In the genomic region with DNA sequence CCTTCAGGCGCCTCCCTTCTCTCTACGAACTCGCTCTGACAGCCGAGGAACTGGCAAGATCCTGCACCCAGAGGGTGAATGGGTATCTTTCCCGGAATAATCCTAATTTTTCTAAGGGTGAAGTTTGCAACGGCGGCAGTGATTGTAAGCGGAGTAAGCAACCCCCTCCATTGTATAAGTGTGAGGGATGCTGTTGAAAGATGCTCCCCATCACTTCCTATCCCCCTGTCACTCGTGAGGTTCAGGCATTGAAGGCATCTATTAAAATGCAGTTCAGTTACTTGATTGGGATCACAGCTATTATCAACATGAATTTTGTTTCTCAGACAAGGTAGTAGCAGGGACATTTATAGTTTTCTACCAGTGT, we compare ENCODE assay signal across 8 mouse cellular contexts. TPM values are rescaled to one million over a fixed set of nuclear protein-coding genes. Genes with fewer than 3 reads are reported as not detected.
A peak's percentile ranks its signal among the peaks of the same experiment; 100 is the strongest.
DNase-seq lines count a peak whose midpoint lies in the region; ATAC-seq lines count a peak whose summit lies in the region.

No protein-coding gene starts in this region.

- peak overlapping the region; percentile 66 for H3K4me3 ChIP-seq in kidney, embryonic 16.5 days (ENCODE audit: low read length)
- H3K4me3 ChIP-seq in embryonic facial prominence, embryonic 10.5 days, result peak overlapping the region; percentile 68
- peak overlapping the region; percentile 62 for H3K4me3 ChIP-seq in hindbrain, embryonic 16.5 days (ENCODE audit: low read length)
- H3K4me3 ChIP-seq in midbrain, embryonic 16.5 days (ENCODE audit: low read depth, low read length), result peak overlapping the region; percentile 56

- peak overlapping the region; percentile 59 for H3K4me2 ChIP-seq in kidney, embryonic 16.5 days (replicated peaks; ENCODE audit: low read depth, low read length)
- H3K4me2 ChIP-seq in hindbrain, embryonic 16.5 days (ENCODE audit: low read length), result peak overlapping the region; percentile 45
- H3K4me2 ChIP-seq in midbrain, embryonic 16.5 days (ENCODE audit: low read length), result peak overlapping the region; percentile 53

- ATAC-seq in kidney, embryonic 16.5 days (ENCODE audit: low FRiP score, low TSS enrichment), result peak; percentile 21; the same call in 1 of the 2 replicates
- peak; percentile 48; the same call in 1 of the 2 replicates for ATAC-seq in hindbrain, embryonic 16.5 days
- ATAC-seq in midbrain, embryonic 16.5 days, result peak; percentile 52

- H3K9me3 ChIP-seq in kidney, embryonic 16.5 days (ENCODE audit: low read length), result no peaks in the 10 kb centered on the region
- H3K9me3 ChIP-seq in embryonic facial prominence, embryonic 10.5 days, result no peaks in the 10 kb centered on the region
- no peaks in the 10 kb centered on the region for H3K9me3 ChIP-seq in hindbrain, embryonic 16.5 days (ENCODE audit: control insufficient read depth, low read length)
- H3K9me3 ChIP-seq in midbrain, embryonic 16.5 days (replicated peaks; ENCODE audit: control insufficient read depth, low read length, poor library complexity, severe bottlenecking), result no peaks in the 10 kb centered on the region

- peak overlapping the region; percentile 68 for H3K9ac ChIP-seq in kidney, embryonic 16.5 days (replicated peaks; ENCODE audit: low read length)
- peak overlapping the region; percentile 62 for H3K9ac ChIP-seq in hindbrain, embryonic 16.5 days (ENCODE audit: low read depth, low read length)
- peak overlapping the region; percentile 65 for H3K9ac ChIP-seq in midbrain, embryonic 16.5 days (ENCODE audit: low read depth, low read length)

- H3K27ac ChIP-seq in kidney, embryonic 16.5 days (ENCODE audit: low read length), result peak overlapping the region; percentile 90; the same call in 1 of the 2 replicates
- H3K27ac ChIP-seq in embryonic facial prominence, embryonic 10.5 days (replicated peaks), result peak overlapping the region; percentile 85; the same call in 1 of the 2 replicates
- peak overlapping the region; percentile 88 for H3K27ac ChIP-seq in hindbrain, embryonic 16.5 days (ENCODE audit: low read depth, low read length)
- peak overlapping the region; percentile 82 for H3K27ac ChIP-seq in midbrain, embryonic 16.5 days (ENCODE audit: low read length)

- no peaks in the 10 kb centered on the region for H3K36me3 ChIP-seq in kidney, embryonic 16.5 days (ENCODE audit: insufficient read depth, low read length)
- peaks cover 4% of the 10 kb centered on the region; the same call in 1 of the 2 replicates for H3K36me3 ChIP-seq in embryonic facial prominence, embryonic 10.5 days (replicated peaks)
- H3K36me3 ChIP-seq in hindbrain, embryonic 16.5 days (ENCODE audit: control insufficient read depth, insufficient read depth, low read length), result no peaks in the 10 kb centered on the region
- no peaks in the 10 kb centered on the region for H3K36me3 ChIP-seq in midbrain, embryonic 16.5 days (ENCODE audit: control insufficient read depth, insufficient read depth, low read length)

- no peaks in the 10 kb centered on the region for H3K27me3 ChIP-seq in kidney, embryonic 16.5 days (ENCODE audit: insufficient read depth, low read length)
- no peaks in the 10 kb centered on the region for H3K27me3 ChIP-seq in embryonic facial prominence, embryonic 10.5 days (replicated peaks; ENCODE audit: low read depth, poor library complexity, severe bottlenecking)
- H3K27me3 ChIP-seq in hindbrain, embryonic 16.5 days (replicated peaks; ENCODE audit: control insufficient read depth, insufficient read depth, low read length), result no peaks in the 10 kb centered on the region
- H3K27me3 ChIP-seq in midbrain, embryonic 16.5 days (ENCODE audit: control insufficient read depth, insufficient read depth, low read depth, low read length), result no peaks in the 10 kb centered on the region

- H3K4me1 ChIP-seq in kidney, embryonic 16.5 days (ENCODE audit: insufficient read depth, low read length), result no peaks in the 10 kb centered on the region
- no peaks in the 10 kb centered on the region for H3K4me1 ChIP-seq in embryonic facial prominence, embryonic 10.5 days
- no peaks in the 10 kb centered on the region for H3K4me1 ChIP-seq in hindbrain, embryonic 16.5 days (ENCODE audit: control insufficient read depth, insufficient read depth, low read depth, low read length)
- H3K4me1 ChIP-seq in midbrain, embryonic 16.5 days (ENCODE audit: control insufficient read depth, insufficient read depth, low read length), result peaks cover 4% of the 10 kb centered on the region

- no peak for DNase-seq in kidney, adult 11 months
- no peak for DNase-seq in embryonic facial prominence, embryonic 10.5 days (ENCODE audit: low spot score)
- DNase-seq in adrenal gland, postnatal 10 days, result no peak
- no peak for DNase-seq in right cerebral cortex, postnatal 36 days (ENCODE audit: low spot score in 2 of 2)
- DNase-seq in adrenal gland, postnatal 4 days (ENCODE audit: low spot score in 2 of 2), result no peak

- WGBS in kidney, embryonic 16.5 days, result 31% methylated on average over 9 of the region's 9 CpGs
- WGBS in embryonic facial prominence, embryonic 10.5 days, result 29% methylated on average over 9 of the region's 9 CpGs
- 18% methylated on average over 9 of the region's 9 CpGs for WGBS in hindbrain, embryonic 16.5 days
- WGBS in midbrain, embryonic 16.5 days, result 21% methylated on average over 9 of the region's 9 CpGs

RNA-seq across cellular contexts. Expression of a gene that starts 0.8 kb away (rescaled TPM):
- 15.7 TPM in 2 replicates for polyA plus RNA-seq in kidney, embryonic 16.5 days (2015; fragmentation: Nextera tagmentation; extraction: Ambion mirVana)
- 17.3 and 17.7 TPM in 2 replicates for polyA plus RNA-seq in embryonic facial prominence, embryonic 10.5 days (2016; fragmentation: Nextera tagmentation; extraction: Ambion mirVana)
- 42.8 and 45.5 TPM in 2 replicates for polyA plus RNA-seq in hindbrain, embryonic 16.5 days (2015; fragmentation: Nextera tagmentation; extraction: Ambion mirVana)
- 43.6 and 46.6 TPM in 2 replicates for polyA plus RNA-seq in midbrain, embryonic 16.5 days (2015; fragmentation: Nextera tagmentation; extraction: Ambion mirVana)
- total RNA-seq in adrenal gland, postnatal 10 days (2021), result 1 to 10 TPM; 5.7 to 6.8 TPM
- total RNA-seq in adrenal gland, postnatal 4 days (2021), result 1 to 10 TPM; 9.1 to 9.5 TPM

RNA-seq across cellular contexts. Expression of a gene that starts 29.7 kb away (rescaled TPM):
- 11.1 and 13.7 TPM in 2 replicates for polyA plus RNA-seq in kidney, embryonic 16.5 days (2015; fragmentation: Nextera tagmentation; extraction: Ambion mirVana)
- polyA plus RNA-seq in embryonic facial prominence, embryonic 10.5 days (2016; fragmentation: Nextera tagmentation; extraction: Ambion mirVana), result 19.1 and 20.8 TPM in 2 replicates
- 6.6 and 7.2 TPM in 2 replicates for polyA plus RNA-seq in hindbrain, embryonic 16.5 days (2015; fragmentation: Nextera tagmentation; extraction: Ambion mirVana)
- 9.8 and 10.1 TPM in 2 replicates for polyA plus RNA-seq in midbrain, embryonic 16.5 days (2015; fragmentation: Nextera tagmentation; extraction: Ambion mirVana)
- 10 to 100 TPM; 12.8 to 18.1 TPM for total RNA-seq in adrenal gland, postnatal 10 days (2021)
- 10 to 100 TPM; 26.3 to 27.1 TPM for total RNA-seq in adrenal gland, postnatal 4 days (2021)

RNA-seq across cellular contexts. Expression of a gene that starts 50.2 kb away (rescaled TPM):
- not detected in 2 replicates for polyA plus RNA-seq in kidney, embryonic 16.5 days (2015; fragmentation: Nextera tagmentation; extraction: Ambion mirVana)
- polyA plus RNA-seq in embryonic facial prominence, embryonic 10.5 days (2016; fragmentation: Nextera tagmentation; extraction: Ambion mirVana), result not detected in 2 replicates
- polyA plus RNA-seq in hindbrain, embryonic 16.5 days (2015; fragmentation: Nextera tagmentation; extraction: Ambion mirVana), result not detected in 2 replicates
- polyA plus RNA-seq in midbrain, embryonic 16.5 days (2015; fragmentation: Nextera tagmentation; extraction: Ambion mirVana), result not detected in 2 replicates
- not detected for total RNA-seq in adrenal gland, postnatal 10 days (2021)
- total RNA-seq in adrenal gland, postnatal 4 days (2021), result under 1 TPM; 0.31 to 0.34 TPM
